Mouse (Mus musculus) megakaryocyte, embryonic 14.5 days (primary cell): ENCODE measurements around the gene Sdhaf4. TPM values are rescaled to one million over a fixed set of nuclear protein-coding genes. Genes with fewer than 3 reads are reported as not detected.
"Not testable (repeated sequence)": the region's sequence is repeated elsewhere in the genome, so short reads cannot be mapped to it uniquely, and the experiment has no call there.

ENCODE experiments used
- H3K27me3 ChIP-seq: replicated peaks from 2 replicates; pipeline ENCODE3; 2012; ENCODE audit warnings: inconsistent platforms
- H3K36me3 ChIP-seq: replicated peaks from 2 replicates; pipeline ENCODE3; 2012; ENCODE audit warnings: low read length, inconsistent platforms, mixed read lengths
- H3K4me1 ChIP-seq: 2 replicates; pipeline ENCODE4 v1.6.1; 2012; ENCODE audit warnings: inconsistent platforms
- H3K4me3 ChIP-seq: replicated peaks from 2 replicates; pipeline ENCODE3; 2012; ENCODE audit warnings: moderate library complexity, mild to moderate bottlenecking, inconsistent platforms
- H3K9me3 ChIP-seq: 2 replicates; pipeline ENCODE4 v1.6.1; 2012; ENCODE audit warnings: inconsistent platforms
- FLI1 ChIP-seq: IDR thresholded peaks from 2 replicates; pipeline ENCODE4 v1.6.1; 2012; ENCODE audit warnings: low read length, inconsistent platforms, mixed read lengths
- GATA1 ChIP-seq: IDR thresholded peaks from 3 replicates; pipeline ENCODE4 v1.6.1; 2012; ENCODE audit warnings: mixed read lengths, low read length, inconsistent platforms, borderline replicate concordance
- polyA plus RNA-seq: library from polyadenylated mRNA; stranded (reverse); fragments of >175 nt; gene quantifications from 2 replicates; pipeline ENCODE4 v1.2.3, GENCODE M21; 2012; ENCODE audit warnings: low replicate concordance; ENCODE audit not compliant: insufficient read depth

Sdhaf4 gene
- polyA plus RNA-seq, 1 experiment, result 1.8 TPM

DNA sequence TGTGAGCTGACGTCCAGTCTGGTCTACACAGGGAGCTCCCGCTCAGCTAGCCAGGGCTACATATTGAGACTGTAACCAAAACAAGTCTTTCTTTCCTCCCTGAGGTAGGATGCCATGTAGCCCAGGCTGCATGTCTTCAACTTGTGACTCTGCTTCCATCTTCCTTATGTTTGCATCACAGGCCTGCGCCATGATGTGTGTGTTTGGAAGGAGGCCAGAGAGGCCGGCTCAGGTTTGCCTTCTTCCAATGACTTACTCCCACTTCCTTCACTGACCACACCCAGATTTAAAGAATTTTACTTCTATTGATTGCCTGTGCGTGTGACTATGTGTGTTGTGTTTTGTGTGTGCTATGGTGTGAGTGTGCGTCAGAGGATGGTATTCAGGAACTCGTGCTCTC, 6.6 kb downstream of the Sdhaf4 start:
- TF ChIP-seq GATA1, result no peak
- no peak for TF ChIP-seq FLI1
- H3K36me3 ChIP-seq, result peaks cover 89% of the 10 kb centered on the region
- H3K9me3 ChIP-seq, result peaks cover 6% of the 10 kb centered on the region; the same call in 1 of the 2 replicates

DNA sequence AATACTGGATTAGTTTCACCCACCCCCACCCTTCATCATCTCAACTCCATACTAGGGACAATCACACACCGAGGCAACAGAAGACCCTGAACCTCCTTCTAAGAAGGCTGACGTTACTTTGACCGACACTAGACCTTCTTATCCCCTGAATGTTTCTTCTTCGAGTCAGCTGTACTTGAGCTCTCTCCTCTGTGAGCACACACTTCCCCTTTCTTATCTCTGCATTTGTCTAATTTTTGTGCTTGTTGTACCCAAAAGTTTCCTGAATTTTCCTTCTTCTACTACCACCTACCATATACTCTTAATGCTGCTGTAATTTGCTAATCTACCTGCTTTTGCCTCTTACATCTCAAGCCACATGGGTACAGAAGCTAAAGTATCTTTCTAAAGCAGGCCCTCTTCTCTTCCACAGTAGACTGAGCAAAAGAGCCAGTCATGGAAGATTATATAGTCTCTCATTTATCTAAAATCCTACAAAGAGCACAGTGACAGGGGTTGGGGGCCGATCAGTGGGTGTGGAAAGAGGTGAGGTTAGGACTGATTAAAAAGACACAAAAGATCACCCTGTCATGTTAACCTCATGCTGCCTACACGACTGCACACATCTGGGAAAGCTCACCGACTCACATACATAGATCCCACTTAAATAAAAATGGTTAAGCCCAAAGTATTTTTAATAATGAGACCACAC, 7.2 kb downstream of the Sdhaf4 start:
- no peak for TF ChIP-seq FLI1
- no peak for TF ChIP-seq GATA1
- H3K36me3 ChIP-seq, result peaks cover 89% of the 10 kb centered on the region
- peaks cover 19% of the 10 kb centered on the region for H3K4me1 ChIP-seq
- H3K9me3 ChIP-seq, result peaks cover 6% of the 10 kb centered on the region; the same call in 1 of the 2 replicates
- H3K4me3 ChIP-seq, result no peak overlapping the region
- no peaks in the 10 kb centered on the region for H3K27me3 ChIP-seq

More for the DNA sequence above, 6.6 kb downstream of the Sdhaf4 start:
- H3K4me3 ChIP-seq, result no peak overlapping the region
- H3K4me1 ChIP-seq, result peaks cover 25% of the 10 kb centered on the region
- no peaks in the 10 kb centered on the region for H3K27me3 ChIP-seq

DNA sequence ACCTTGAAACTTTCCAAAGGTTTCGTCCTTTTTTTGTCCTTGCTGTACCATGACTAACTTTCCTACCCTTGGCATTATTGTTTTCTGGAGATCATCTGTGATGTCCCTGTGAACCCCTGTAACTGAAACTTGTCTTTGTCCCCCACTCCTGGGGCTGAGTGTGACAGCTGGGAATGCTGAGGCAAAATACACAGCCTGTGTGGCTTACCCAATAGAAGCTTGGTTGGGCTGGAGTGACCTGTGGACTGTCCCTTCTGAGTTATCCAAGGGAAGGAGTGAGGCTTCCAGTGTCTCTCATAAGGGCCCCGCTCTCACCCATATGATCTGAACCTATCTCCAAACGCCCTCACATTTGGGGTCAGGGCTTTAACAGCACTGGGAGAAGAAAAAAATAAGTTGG, 8.0 kb downstream of the Sdhaf4 start:
- TF ChIP-seq GATA1 (no peak), FLI1 (no peak)
- Histone ChIP-seq H3K36me3 (peaks cover 81% of the 10 kb centered on the region), H3K4me1 (peaks cover 18% of the 10 kb centered on the region), H3K27me3 (no peaks in the 10 kb centered on the region), H3K9me3 (peaks cover 6% of the 10 kb centered on the region; the same call in 1 of the 2 replicates), H3K4me3 (no peak overlapping the region)

DNA sequence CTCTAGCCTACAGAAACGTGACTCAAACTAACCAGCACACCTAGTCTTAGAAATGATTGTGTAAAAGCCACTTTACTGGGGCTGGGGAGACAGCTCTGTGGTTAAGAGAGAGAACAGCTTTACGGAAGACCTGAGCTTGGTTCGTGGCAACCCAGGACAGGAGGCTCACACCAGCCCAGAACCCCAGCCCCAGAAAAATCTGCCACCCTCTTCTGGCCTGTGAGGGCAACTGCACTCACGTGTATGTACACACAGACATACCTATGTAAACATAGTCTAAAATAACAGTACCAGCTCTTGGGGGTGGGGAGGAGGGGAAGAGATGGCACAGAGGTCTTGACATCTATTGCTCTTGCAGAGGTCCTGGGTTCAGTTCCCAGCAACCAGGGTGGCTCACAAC, 10.0 kb downstream of the Sdhaf4 start:
- TF ChIP-seq FLI1, result no peak
- no peak for TF ChIP-seq GATA1
- Histone ChIP-seq H3K36me3 (peaks cover 62% of the 10 kb centered on the region), H3K27me3 (no peaks in the 10 kb centered on the region), H3K4me3 (no peak overlapping the region), H3K9me3 (peaks cover 6% of the 10 kb centered on the region; the same call in 1 of the 2 replicates), H3K4me1 (peaks cover 12% of the 10 kb centered on the region)

DNA sequence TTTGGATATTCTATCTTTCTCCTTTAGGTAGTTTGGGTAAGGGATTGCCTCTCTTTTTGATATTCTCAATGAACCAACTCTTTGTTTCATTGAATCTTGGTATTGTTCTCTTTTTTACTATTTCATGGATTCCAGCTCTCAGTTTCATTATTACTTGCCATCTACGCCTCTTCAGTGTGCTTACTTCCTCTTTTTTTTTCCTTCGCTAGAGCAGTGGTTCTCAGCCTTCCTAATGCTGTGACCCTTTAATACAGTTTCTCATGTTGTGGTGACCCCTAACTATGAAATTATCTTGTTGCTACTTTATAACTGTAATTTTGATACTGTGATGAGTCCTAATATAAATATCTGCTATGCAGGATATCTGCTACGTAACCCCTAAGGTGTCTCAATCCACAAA, 22.3 kb downstream of the Sdhaf4 start:
- no peak for TF ChIP-seq GATA1
- no peak for TF ChIP-seq FLI1
- Histone ChIP-seq H3K4me1 (no peaks in the 10 kb centered on the region), H3K9me3 (peaks cover 12% of the 10 kb centered on the region), H3K36me3 (no peaks in the 10 kb centered on the region), H3K4me3 (no peak overlapping the region), H3K27me3 (peaks cover 1% of the 10 kb centered on the region)

DNA sequence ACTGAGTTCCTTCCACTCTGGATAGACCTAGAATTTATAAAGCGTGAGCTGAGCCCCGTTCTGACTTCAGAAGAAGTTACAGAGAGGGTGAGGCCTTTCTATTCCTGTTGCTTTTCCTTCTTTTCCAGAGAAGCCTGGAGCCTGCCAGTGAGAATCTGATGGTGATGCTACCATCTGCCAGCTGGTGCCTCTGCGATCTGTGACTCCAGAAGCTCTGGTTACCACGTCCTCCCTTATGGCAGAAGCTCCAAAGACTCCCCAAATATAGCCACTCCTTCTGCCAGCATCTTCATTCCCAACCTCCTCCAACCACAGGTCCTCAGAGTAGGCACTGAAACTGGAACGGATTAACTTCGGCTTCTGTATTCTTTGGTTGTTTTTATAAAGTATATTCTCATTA, 27.2 kb downstream of the Sdhaf4 start:
- Histone ChIP-seq H3K9me3 (no peaks in the 10 kb centered on the region), H3K4me3 (no peak overlapping the region), H3K4me1 (no peaks in the 10 kb centered on the region), H3K27me3 (no peaks in the 10 kb centered on the region), H3K36me3 (no peaks in the 10 kb centered on the region)
- TF ChIP-seq GATA1 (no peak), FLI1 (no peak)

DNA sequence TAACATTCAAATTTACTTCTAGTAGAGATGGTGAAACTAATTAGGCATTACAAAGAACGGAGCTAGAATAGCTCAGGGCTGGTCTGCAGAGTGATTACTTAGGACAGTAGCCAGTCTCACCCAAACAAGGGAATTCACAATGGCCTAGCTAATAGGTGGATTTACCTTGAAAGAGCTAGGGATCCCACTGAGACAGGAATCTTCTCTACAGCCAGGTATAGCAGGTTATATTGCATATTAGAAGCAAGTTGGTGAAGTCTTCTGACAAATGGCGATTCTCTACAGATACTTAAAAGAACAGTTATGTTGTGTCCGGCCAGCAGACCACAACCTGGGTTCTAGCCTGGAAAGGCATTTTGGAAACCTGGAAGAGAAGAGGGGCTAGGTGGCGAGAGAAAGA, 34.3 kb downstream of the Sdhaf4 start:
- not testable (repeated sequence) for H3K27me3 ChIP-seq, H3K4me3 ChIP-seq, H3K9me3 ChIP-seq, H3K36me3 ChIP-seq, H3K4me1 ChIP-seq

DNA sequence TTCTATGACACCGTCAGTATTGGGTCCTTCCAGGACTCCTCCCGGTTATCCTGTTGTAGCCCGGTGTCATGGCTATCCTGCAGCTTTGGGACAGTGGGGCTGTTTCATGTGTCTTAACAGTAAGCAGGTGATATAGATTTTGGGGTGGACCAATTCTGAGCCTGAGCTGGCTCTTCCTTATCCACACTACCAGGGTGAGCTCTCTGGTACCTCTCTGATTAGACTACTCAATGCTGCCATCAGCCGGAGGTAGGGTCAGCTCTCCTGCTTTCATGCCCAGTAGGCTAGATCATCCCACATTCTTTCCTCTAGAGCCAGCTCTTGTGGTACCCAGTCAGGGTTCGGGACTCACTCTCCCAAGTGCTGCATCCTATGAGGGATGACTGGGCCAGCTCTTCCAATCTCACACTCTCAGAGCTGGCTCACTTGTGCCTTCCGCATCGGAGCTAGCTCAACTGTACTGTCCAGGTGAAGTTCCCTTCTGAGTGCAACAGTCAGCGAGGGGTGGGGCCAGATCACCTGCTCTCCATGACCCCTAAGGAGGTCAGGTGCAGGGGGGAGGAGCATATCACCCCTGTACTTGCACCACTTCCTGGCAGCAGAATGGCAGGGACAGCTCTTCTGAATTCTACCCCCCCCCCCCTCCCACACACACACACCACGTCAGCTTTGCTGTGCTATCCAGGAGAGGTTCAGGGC, 37.3 kb downstream of the Sdhaf4 start:
- H3K36me3 ChIP-seq, result no peaks in the 10 kb centered on the region
- H3K4me1 ChIP-seq, result peaks cover 5% of the 10 kb centered on the region
- peaks cover 8% of the 10 kb centered on the region for H3K9me3 ChIP-seq
- no peaks in the 10 kb centered on the region for H3K27me3 ChIP-seq
- H3K4me3 ChIP-seq, result no peak overlapping the region
- TF ChIP-seq FLI1, result no peak
- TF ChIP-seq GATA1, result no peak

DNA sequence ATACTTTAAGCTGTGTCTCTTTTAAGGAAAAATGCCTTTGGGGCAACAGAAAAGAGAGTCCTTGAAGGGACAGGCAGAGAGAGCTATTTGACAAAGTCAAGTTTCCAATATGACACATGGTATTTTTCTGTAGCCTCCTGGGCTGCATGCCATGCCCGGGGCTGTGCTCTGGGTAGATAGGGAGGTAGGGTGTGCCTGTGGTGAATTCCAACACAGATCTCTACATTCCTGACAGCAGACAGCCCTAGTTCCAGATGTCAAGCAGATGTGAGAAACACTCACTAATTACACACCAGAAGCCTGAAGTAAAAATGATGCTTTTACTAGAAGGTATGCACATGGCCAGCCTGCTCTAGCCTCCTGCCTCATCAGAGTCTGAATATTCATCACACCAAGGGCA, 39.2 kb downstream of the Sdhaf4 start:
- H3K9me3 ChIP-seq, result peaks cover 8% of the 10 kb centered on the region
- TF ChIP-seq GATA1, result no peak
- no peak for TF ChIP-seq FLI1
- H3K4me3 ChIP-seq, result no peak overlapping the region

DNA sequence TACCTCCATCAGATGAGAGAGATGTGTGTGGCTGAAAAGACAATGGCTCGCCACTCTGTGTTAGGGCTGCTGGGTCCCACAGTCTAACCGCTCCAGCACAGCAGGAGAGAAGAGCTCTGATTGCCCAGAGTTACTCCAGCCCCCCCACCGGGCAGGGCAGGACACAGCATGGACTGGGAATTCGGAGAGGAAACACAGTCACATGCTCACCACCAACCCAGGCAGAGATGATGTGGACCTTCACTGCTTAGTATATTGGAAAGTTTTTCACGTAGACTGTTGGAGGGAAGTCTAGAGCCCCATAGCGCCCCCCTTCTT, 46.1 kb downstream of the Sdhaf4 start:
- H3K36me3 ChIP-seq, result no peaks in the 10 kb centered on the region
- H3K9me3 ChIP-seq, result 0 out of 2 replicates have a peak, but pooled peaks cover 3% of the 10 kb centered on the region
- TF ChIP-seq GATA1 (no peak), FLI1 (no peak)
- peaks cover 16% of the 10 kb centered on the region; the same call in 1 of the 2 replicates for H3K4me1 ChIP-seq
- peaks cover 9% of the 10 kb centered on the region for H3K27me3 ChIP-seq
- no peak overlapping the region for H3K4me3 ChIP-seq

More for the DNA sequence above, 39.2 kb downstream of the Sdhaf4 start:
- no peaks in the 10 kb centered on the region for H3K27me3 ChIP-seq
- peaks cover 17% of the 10 kb centered on the region for H3K4me1 ChIP-seq
- H3K36me3 ChIP-seq, result no peaks in the 10 kb centered on the region
